Mouse (Mus musculus) forebrain, embryonic 10.5 days (tissue): ENCODE results near the gene Usp34. TPM values are rescaled to one million over a fixed set of nuclear protein-coding genes. Genes with fewer than 3 reads are reported as not detected.
"Not testable (repeated sequence)": the region's sequence is repeated elsewhere in the genome, so short reads cannot be mapped to it uniquely, and the experiment has no call there.

Experiments
- DNase-seq: peaks from one replicate; pipeline ENCODE4 v3.0.0-alpha.2; 2017; ENCODE audit warnings: low spot score; ENCODE audit errors: extremely low spot score
- H3K27ac ChIP-seq: fragments of 300-500 bp; sonication (generic); 2 replicates; pipeline ENCODE4 v1.5.1; 2016; ENCODE audit warnings: mild to moderate bottlenecking
- H3K27me3 ChIP-seq: fragments of 300-500 bp; sonication (generic); 2 replicates; pipeline ENCODE4 v1.6.1; 2016; ENCODE audit warnings: mild to moderate bottlenecking; ENCODE audit not compliant: poor library complexity, severe bottlenecking
- H3K36me3 ChIP-seq: fragments of 300-500 bp; sonication (generic); replicated peaks from 2 replicates; pipeline ENCODE4 v1.6.1; 2016; ENCODE audit warnings: mild to moderate bottlenecking, moderate library complexity
- H3K4me1 ChIP-seq: fragments of 300-500 bp; sonication (generic); 2 replicates; pipeline ENCODE4 v1.6.1; 2016
- H3K4me3 ChIP-seq: fragments of 300-500 bp; sonication (generic); 2 replicates; pipeline ENCODE4 v1.5.1; 2016; ENCODE audit warnings: mild to moderate bottlenecking, moderate library complexity
- H3K9me3 ChIP-seq: fragments of 300-500 bp; sonication (generic); 2 replicates; pipeline ENCODE4 v1.6.1; 2016; ENCODE audit warnings: mild to moderate bottlenecking, moderate library complexity
- WGBS: fragments of 180-500 bp; shearing (Covaris S2); methylation state at CpG from one replicate; pipeline ENCODE4 v1.1.7; 2016; 5-methylcytosine and 5-hydroxymethylcytosine counted together
- polyA plus RNA-seq: library from polyadenylated mRNA; unstranded; fragments of >200 nt; fragmentation: Nextera tagmentation; extraction: Ambion mirVana; gene quantifications from 2 replicates; pipeline ENCODE4 v1.2.1, GENCODE M21; 2016

The Usp34 gene
- polyA plus RNA-seq, 1 experiment from 2014 or later = 26.1 TPM

- Histone ChIP-seq H3K27ac (no peak overlapping the region), H3K27me3 (no peaks in the 10 kb centered on the region), H3K9me3 (no peaks in the 10 kb centered on the region), H3K4me1 (peaks cover 21% of the 10 kb centered on the region), H3K4me3 (no peak overlapping the region), H3K36me3 (peaks cover 93% of the 10 kb centered on the region)
- DNase-seq = no peak
- 90% methylated on average over 4 of the region's 4 CpGs for WGBS
Observed at GRCm38 (mm10) chr11:23492048-23492790, 185.5 kb downstream of the Usp34 start.

GRCm38 (mm10) chr11:23495231-23495630 lies 188.5 kb downstream of the Usp34 start:
- Histone ChIP-seq H3K27me3 (no peaks in the 10 kb centered on the region), H3K4me3 (no peak overlapping the region), H3K27ac (no peak overlapping the region), H3K9me3 (no peaks in the 10 kb centered on the region), H3K36me3 (peaks cover 66% of the 10 kb centered on the region), H3K4me1 (peaks cover 36% of the 10 kb centered on the region)
- DNase-seq = no peak
- 94% methylated on average over 6 of the region's 6 CpGs for WGBS

GRCm38 (mm10) chr11:23496661-23497060 lies 190.0 kb downstream of the Usp34 start:
- H3K4me1 ChIP-seq = peaks cover 36% of the 10 kb centered on the region
- no peaks in the 10 kb centered on the region for H3K9me3 ChIP-seq
- peaks cover 51% of the 10 kb centered on the region for H3K36me3 ChIP-seq
- H3K27me3 ChIP-seq = no peaks in the 10 kb centered on the region
- no peak for DNase-seq
- WGBS = 55% methylated on average over 6 of the region's 6 CpGs
- peak overlapping the region; percentile 86 for H3K4me3 ChIP-seq
- H3K27ac ChIP-seq = peak overlapping the region; percentile 99

- DNase-seq = peak; percentile 78
- Histone ChIP-seq H3K27me3 (no peaks in the 10 kb centered on the region), H3K36me3 (peaks cover 45% of the 10 kb centered on the region), H3K27ac (peak overlapping the region; percentile 99), H3K9me3 (no peaks in the 10 kb centered on the region), H3K4me3 (peak overlapping the region; percentile 86), H3K4me1 (peaks cover 36% of the 10 kb centered on the region)
- WGBS = 0% methylated on average over 22 of the region's 22 CpGs
Observed at GRCm38 (mm10) chr11:23497335-23497717, 190.6 kb downstream of the Usp34 start.

- peaks cover 39% of the 10 kb centered on the region for H3K36me3 ChIP-seq
- H3K4me3 ChIP-seq = peak within 1 kb of the TSS; percentile 86
- H3K27ac ChIP-seq = peak within 1 kb of the TSS; percentile 99
- peaks cover 36% of the 10 kb centered on the region for H3K4me1 ChIP-seq
- 1% methylated on average over 65 of the region's 66 CpGs for WGBS
- H3K27me3 ChIP-seq = no peaks in the 10 kb centered on the region
- no peaks in the 10 kb centered on the region for H3K9me3 ChIP-seq
- peak; percentile 99 for DNase-seq
Observed at GRCm38 (mm10) chr11:23497718-23498509, 191.2 kb downstream of the Usp34 start, which contains the start of gene Ahsa2. Gene Ahsa2 (minus strand): TSS chr11:23498030.

- Histone ChIP-seq H3K36me3 (peaks cover 32% of the 10 kb centered on the region), H3K4me1 (peaks cover 36% of the 10 kb centered on the region), H3K4me3 (peak overlapping the region; percentile 86), H3K9me3 (no peaks in the 10 kb centered on the region), H3K27me3 (no peaks in the 10 kb centered on the region), H3K27ac (peak overlapping the region; percentile 99)
- peak; percentile 27 for DNase-seq
- WGBS = 73% methylated on average over 5 of the region's 5 CpGs
Observed at GRCm38 (mm10) chr11:23498609-23499008, 191.9 kb downstream of the Usp34 start.

- not testable (repeated sequence) for H3K27me3 ChIP-seq, H3K4me1 ChIP-seq, H3K36me3 ChIP-seq, H3K4me3 ChIP-seq, H3K9me3 ChIP-seq, DNase-seq, H3K27ac ChIP-seq
- 81% methylated on average over 5 of the region's 5 CpGs for WGBS
Observed at GRCm38 (mm10) chr11:23504801-23505200, 198.1 kb downstream of the Usp34 start.

GRCm38 (mm10) chr11:23514785-23515184 lies 208.1 kb downstream of the Usp34 start:
- not testable (repeated sequence) for H3K27ac ChIP-seq, H3K27me3 ChIP-seq, H3K36me3 ChIP-seq, H3K9me3 ChIP-seq, DNase-seq, H3K4me3 ChIP-seq
- 73% methylated on average over 4 of the region's 4 CpGs for WGBS
- H3K4me1 ChIP-seq = peaks cover 10% of the 10 kb centered on the region

- H3K9me3 ChIP-seq = no peaks in the 10 kb centered on the region
Observed at GRCm38 (mm10) chr11:23515315-23515714, 208.6 kb downstream of the Usp34 start.

GRCm38 (mm10) chr11:23518981-23519380 lies 212.3 kb downstream of the Usp34 start:
- no peaks in the 10 kb centered on the region for H3K36me3 ChIP-seq
- DNase-seq = no peak
- WGBS = 69% methylated on average over 3 of the region's 3 CpGs
- no peaks in the 10 kb centered on the region for H3K27me3 ChIP-seq
- H3K4me3 ChIP-seq = no peak overlapping the region
- no peak overlapping the region for H3K27ac ChIP-seq
- H3K4me1 ChIP-seq = peaks cover 9% of the 10 kb centered on the region
- H3K9me3 ChIP-seq = no peaks in the 10 kb centered on the region

More at GRCm38 (mm10) chr11:23515315-23515714, 208.6 kb downstream of the Usp34 start:
- H3K27me3 ChIP-seq = no peaks in the 10 kb centered on the region
- no peak for DNase-seq
- no peak overlapping the region for H3K4me3 ChIP-seq
- no peak overlapping the region for H3K27ac ChIP-seq
- no peaks in the 10 kb centered on the region for H3K36me3 ChIP-seq
- WGBS = 84% methylated on average over 2 of the region's 2 CpGs
- peaks cover 11% of the 10 kb centered on the region for H3K4me1 ChIP-seq

- no peaks in the 10 kb centered on the region for H3K36me3 ChIP-seq
- no peaks in the 10 kb centered on the region; the same call in 1 of the 2 replicates for H3K9me3 ChIP-seq
- peaks cover 9% of the 10 kb centered on the region for H3K4me1 ChIP-seq
- H3K4me3 ChIP-seq = no peak within 1 kb of the TSS
- H3K27ac ChIP-seq = no peak within 1 kb of the TSS
- 31% methylated on average over 5 of the region's 5 CpGs for WGBS
- no peaks in the 10 kb centered on the region for H3K27me3 ChIP-seq
- peak; percentile 18 for DNase-seq
Observed at GRCm38 (mm10) chr11:23520473-23521205, 213.9 kb downstream of the Usp34 start, which contains the start of gene 1700093K21Rik. Gene 1700093K21Rik (minus strand): TSS chr11:23521155.

- no peaks in the 10 kb centered on the region for H3K9me3 ChIP-seq
- no peak overlapping the region for H3K27ac ChIP-seq
- 82% methylated on average over 2 of the region's 2 CpGs for whole genome bisulfite sequencing
- no peak overlapping the region for H3K4me3 ChIP-seq
- no peaks in the 10 kb centered on the region for H3K36me3 ChIP-seq
- H3K27me3 ChIP-seq = no peaks in the 10 kb centered on the region
- H3K4me1 ChIP-seq = no peaks in the 10 kb centered on the region
- DNase-seq = no peak
Observed at GRCm38 (mm10) chr11:23537446-23537845, 230.8 kb downstream of the Usp34 start.
